Mouse (Mus musculus) neural tube, embryonic 12.5 days (tissue): ENCODE measurements around the gene Prox2. TPM values are rescaled to one million over a fixed set of nuclear protein-coding genes. Genes with fewer than 3 reads are reported as not detected.

Source experiments
- ATAC-seq: fragments of 200-750 bp; cut with Nextera tagmentation; 2 replicates; pipeline ENCODE4 v1.8.0; 2017; ENCODE audit warnings: low read depth, mild to moderate bottlenecking, moderate TSS enrichment, moderate library complexity; ENCODE audit not compliant: low FRiP score
- H3K27ac ChIP-seq: fragments of 300-500 bp; sonication (generic); 2 replicates; pipeline ENCODE4 v1.5.1; 2016
- H3K27me3 ChIP-seq: fragments of 300-500 bp; sonication (generic); replicated peaks from 2 replicates; pipeline ENCODE4 v1.6.1; 2016; ENCODE audit warnings: mild to moderate bottlenecking
- H3K36me3 ChIP-seq: fragments of 300-500 bp; sonication (generic); 2 replicates; pipeline ENCODE4 v1.6.1; 2016; ENCODE audit warnings: mild to moderate bottlenecking
- H3K4me1 ChIP-seq: fragments of 300-500 bp; sonication (generic); 2 replicates; pipeline ENCODE4 v1.6.1; 2016
- H3K4me2 ChIP-seq: fragments of 300-500 bp; sonication (generic); replicated peaks from 2 replicates; pipeline ENCODE4 v1.6.1; 2016; ENCODE audit warnings: mild to moderate bottlenecking
- H3K4me3 ChIP-seq: fragments of 300-500 bp; sonication (generic); 2 replicates; pipeline ENCODE4 v1.5.1; 2016
- H3K9ac ChIP-seq: fragments of 300-500 bp; sonication (generic); 2 replicates; pipeline ENCODE4 v1.6.1; 2016; ENCODE audit warnings: mild to moderate bottlenecking
- H3K9me3 ChIP-seq: fragments of 300-500 bp; sonication (generic); 2 replicates; pipeline ENCODE4 v1.6.1; 2016; ENCODE audit warnings: mild to moderate bottlenecking
- WGBS: fragments of 180-500 bp; shearing (Covaris S2); methylation state at CpG from one replicate; pipeline ENCODE4 v1.1.7; 2016; 5-methylcytosine and 5-hydroxymethylcytosine counted together
- polyA plus RNA-seq: library from polyadenylated mRNA; unstranded; fragments of >200 nt; fragmentation: Nextera tagmentation; extraction: Ambion mirVana; gene quantifications from 2 replicates; pipeline ENCODE4 v1.2.1, GENCODE M21; 2016

The Prox2 gene
- polyA plus RNA-seq, 1 experiment from 2014 or later, result 5.6 TPM

DNA sequence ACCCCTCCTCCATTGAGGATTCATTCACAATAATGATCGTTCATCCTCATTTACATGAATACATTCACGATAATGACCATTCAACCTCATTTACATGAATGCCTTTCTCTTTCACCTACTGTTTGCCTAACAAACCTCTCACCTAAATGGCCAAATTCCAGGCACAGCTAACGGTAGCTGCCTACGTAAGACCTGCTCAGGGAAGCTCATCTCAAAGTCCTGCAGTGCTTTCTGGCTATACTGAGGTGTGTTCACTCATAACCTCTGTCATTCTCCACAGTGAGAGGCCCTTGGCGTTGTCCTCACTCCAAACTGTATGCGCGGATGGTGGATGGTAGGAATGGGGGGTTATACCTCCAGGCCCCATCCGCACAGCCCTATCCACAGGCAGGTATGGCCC is 5.8 kb downstream of the Prox2 start:
- no peak overlapping the region for H3K4me3 ChIP-seq
- no peak overlapping the region for H3K9ac ChIP-seq
- peaks cover 16% of the 10 kb centered on the region for H3K4me1 ChIP-seq
- H3K27me3 ChIP-seq, result no peaks in the 10 kb centered on the region
- H3K36me3 ChIP-seq, result no peaks in the 10 kb centered on the region
- WGBS, result 83% methylated on average over 8 of the region's 8 CpGs
- no peak overlapping the region for H3K4me2 ChIP-seq
- ATAC-seq, result no peak
- H3K27ac ChIP-seq, result no peak overlapping the region
- H3K9me3 ChIP-seq, result no peaks in the 10 kb centered on the region

DNA sequence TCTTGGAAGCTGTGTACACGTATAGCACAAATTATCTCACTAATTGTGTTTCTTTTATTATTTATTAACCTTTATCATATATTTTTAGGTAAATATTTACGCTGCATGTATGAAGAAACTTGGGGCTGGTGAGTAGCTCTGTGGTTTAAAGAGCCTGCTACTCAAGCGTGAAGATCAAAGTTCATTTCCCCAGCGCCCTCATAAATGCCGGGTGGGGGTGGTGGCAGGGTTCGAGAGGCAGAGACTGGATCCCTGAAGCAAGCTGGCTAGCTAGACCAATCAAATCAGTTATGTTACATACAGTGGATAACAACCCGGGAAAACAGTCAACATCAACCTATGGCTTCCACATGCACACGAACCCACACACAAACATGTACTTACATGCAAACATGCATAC is 7.5 kb downstream of the Prox2 start:
- ATAC-seq, result no peak
- no peaks in the 10 kb centered on the region for H3K9me3 ChIP-seq
- no peaks in the 10 kb centered on the region for H3K36me3 ChIP-seq
- no peak overlapping the region for H3K27ac ChIP-seq
- H3K9ac ChIP-seq, result no peak overlapping the region
- no peaks in the 10 kb centered on the region for H3K27me3 ChIP-seq
- no peak overlapping the region for H3K4me3 ChIP-seq
- 77% methylated on average over 8 of the region's 8 CpGs for WGBS
- no peak overlapping the region for H3K4me2 ChIP-seq
- H3K4me1 ChIP-seq, result peaks cover 12% of the 10 kb centered on the region

DNA sequence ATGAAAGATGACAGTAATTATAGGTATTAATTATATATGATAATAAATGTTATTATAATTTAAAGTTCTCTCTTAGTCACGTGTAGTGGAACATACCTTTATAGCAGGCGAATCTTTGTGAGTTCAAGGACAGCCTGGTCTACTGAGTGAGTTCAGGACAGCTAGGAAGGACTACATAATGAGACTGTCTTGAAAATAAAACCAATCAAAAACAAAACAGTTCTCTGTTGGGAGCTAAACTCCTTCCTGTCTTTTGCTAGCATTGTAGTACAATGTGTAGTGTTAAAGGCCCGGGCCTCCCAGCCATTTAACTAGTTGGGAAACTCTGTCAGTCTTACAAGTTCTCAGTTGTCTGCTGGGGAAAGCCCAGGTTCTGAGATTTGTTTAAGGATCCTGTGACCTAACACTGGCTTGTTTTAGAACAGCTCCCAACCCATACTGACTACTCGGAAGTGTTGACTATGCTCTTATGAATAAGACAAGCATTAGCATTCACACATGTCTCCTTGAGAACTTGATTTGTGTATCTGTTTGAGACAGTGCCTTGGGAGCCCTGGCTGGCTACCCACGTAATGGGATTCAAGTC is 8.9 kb downstream of the Prox2 start:
- peaks cover 12% of the 10 kb centered on the region for H3K4me1 ChIP-seq
- 78% methylated on average over 5 of the region's 5 CpGs for WGBS
- H3K4me2 ChIP-seq, result no peak overlapping the region
- no peak for ATAC-seq
- no peaks in the 10 kb centered on the region for H3K36me3 ChIP-seq
- H3K4me3 ChIP-seq, result no peak overlapping the region
- no peaks in the 10 kb centered on the region for H3K27me3 ChIP-seq
- H3K27ac ChIP-seq, result no peak overlapping the region
- H3K9me3 ChIP-seq, result no peaks in the 10 kb centered on the region
- no peak overlapping the region for H3K9ac ChIP-seq

DNA sequence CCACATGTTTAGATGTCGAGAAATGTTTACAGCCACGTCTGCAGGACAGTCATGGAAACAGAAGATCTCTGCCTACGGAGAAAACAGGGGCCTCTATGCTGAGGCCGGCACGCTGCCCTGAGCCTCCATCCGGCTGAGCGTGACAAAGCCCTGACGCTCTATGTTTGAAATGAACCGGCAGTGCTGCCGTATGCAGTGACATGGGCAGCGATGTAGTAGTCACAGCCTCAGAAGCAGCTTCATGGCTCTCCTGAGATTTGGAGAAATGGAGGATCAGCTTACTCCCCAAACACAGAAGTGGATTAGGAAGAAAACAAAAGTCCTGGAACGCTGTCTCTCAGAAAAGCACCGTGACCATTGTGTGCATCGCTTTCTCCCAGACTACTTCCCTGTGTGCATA is 9.6 kb downstream of the Prox2 start:
- Histone ChIP-seq H3K27me3 (no peaks in the 10 kb centered on the region), H3K4me2 (no peak overlapping the region), H3K4me1 (peaks cover 7% of the 10 kb centered on the region; the same call in 1 of the 2 replicates), H3K9ac (no peak overlapping the region), H3K4me3 (no peak overlapping the region), H3K27ac (no peak overlapping the region), H3K36me3 (no peaks in the 10 kb centered on the region), H3K9me3 (no peaks in the 10 kb centered on the region)
- WGBS, result 57% methylated on average over 14 of the region's 14 CpGs
- no peak for ATAC-seq

DNA sequence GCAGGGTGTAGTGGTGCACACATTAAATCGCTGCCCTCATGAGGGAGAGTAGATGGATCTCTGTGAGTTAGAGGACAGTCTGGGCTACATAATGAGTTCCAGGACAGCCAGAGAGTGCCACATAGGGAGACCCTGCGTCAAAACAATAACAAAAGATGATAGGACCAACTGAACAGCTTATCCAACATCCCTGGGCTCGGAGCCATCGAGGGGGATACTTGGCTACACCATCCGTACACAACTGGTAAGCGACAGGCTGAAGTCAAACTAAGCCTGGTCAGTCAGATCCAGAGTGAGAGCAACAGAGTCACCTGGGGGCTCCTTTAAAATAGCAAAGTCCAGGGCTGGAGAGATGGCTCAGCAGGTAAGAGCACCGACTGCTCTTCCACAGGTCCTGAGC is 14.7 kb downstream of the Prox2 start:
- no peak for ATAC-seq
- WGBS, result 91% methylated on average over 7 of the region's 7 CpGs
- Histone ChIP-seq H3K4me3 (no peak overlapping the region), H3K36me3 (no peaks in the 10 kb centered on the region), H3K4me1 (peaks cover 4% of the 10 kb centered on the region; the same call in 1 of the 2 replicates), H3K27ac (no peak overlapping the region), H3K9ac (no peak overlapping the region), H3K27me3 (no peaks in the 10 kb centered on the region), H3K4me2 (no peak overlapping the region), H3K9me3 (no peaks in the 10 kb centered on the region)

DNA sequence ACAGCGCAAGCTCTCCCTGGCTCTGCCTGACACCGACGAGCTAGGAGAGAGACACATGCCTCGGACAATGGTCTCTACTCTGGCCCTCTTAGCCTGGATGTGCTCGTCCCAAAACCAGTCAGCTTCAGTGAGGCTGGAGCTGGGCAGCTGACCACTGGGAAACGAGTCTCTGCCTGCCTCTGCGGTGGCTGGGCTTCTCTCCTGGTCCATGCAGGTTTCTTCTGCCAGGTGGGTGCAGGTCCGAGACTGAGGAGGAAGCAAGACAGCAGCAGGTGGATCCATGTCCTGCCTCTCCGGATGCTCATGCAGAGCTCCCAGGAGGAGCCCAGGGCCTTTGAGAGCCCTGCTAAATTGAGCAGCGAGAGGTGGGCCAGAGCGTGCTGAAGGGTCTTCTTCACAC is 15.4 kb downstream of the Prox2 start:
- no peak overlapping the region for H3K9ac ChIP-seq
- H3K27ac ChIP-seq, result no peak overlapping the region
- H3K36me3 ChIP-seq, result no peaks in the 10 kb centered on the region
- no peak overlapping the region for H3K4me2 ChIP-seq
- no peaks in the 10 kb centered on the region for H3K9me3 ChIP-seq
- no peaks in the 10 kb centered on the region for H3K27me3 ChIP-seq
- no peak for ATAC-seq
- H3K4me3 ChIP-seq, result no peak overlapping the region
- WGBS, result 89% methylated on average over 11 of the region's 11 CpGs
- peaks cover 3% of the 10 kb centered on the region; the same call in 1 of the 2 replicates for H3K4me1 ChIP-seq

DNA sequence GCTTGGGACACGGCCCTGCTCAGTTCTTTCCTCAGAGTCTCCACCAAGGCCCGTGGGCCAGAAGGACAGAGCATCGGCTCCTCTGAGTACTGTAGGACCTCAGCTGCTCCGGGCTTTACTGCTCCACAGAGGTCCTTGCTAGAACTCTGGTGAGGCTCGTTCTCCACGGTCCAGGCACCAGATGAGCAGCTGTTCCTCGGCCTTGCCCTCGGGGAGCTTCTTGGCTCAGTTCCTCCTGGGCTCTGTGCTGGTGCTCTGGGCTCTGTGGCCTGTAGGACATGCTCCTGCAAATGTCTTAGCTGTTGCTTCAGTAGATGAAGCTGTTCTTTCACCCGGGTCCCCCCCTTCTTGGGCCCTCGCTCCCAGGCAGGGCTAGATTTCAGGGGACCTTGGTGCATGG is 15.9 kb downstream of the Prox2 start:
- Histone ChIP-seq H3K36me3 (no peaks in the 10 kb centered on the region), H3K27me3 (no peaks in the 10 kb centered on the region), H3K27ac (no peak overlapping the region), H3K4me3 (no peak overlapping the region), H3K4me1 (peaks cover 3% of the 10 kb centered on the region; the same call in 1 of the 2 replicates), H3K4me2 (no peak overlapping the region), H3K9me3 (no peaks in the 10 kb centered on the region), H3K9ac (no peak overlapping the region)
- WGBS, result 79% methylated on average over 10 of the region's 10 CpGs
- no peak for ATAC-seq

DNA sequence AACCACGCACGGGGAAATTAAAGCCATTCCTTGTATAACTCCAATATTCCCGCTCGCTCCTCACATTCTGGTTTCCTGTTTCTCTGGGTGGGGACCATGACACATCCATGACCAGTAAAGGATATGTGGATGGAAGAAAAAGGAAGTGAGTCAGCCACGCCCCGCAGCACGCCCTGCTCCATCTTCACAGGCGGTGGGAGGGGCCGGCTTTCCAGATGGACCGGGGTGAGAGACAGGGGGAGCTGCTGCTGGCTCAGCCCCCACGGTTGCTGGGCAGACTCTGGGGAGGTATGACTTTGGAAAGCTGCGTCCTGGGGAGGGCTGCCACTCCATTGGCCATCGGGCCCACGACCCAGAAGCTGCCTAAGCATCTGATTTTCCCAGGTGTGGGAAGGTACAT is 16.5 kb downstream of the Prox2 start:
- 39% methylated on average over 14 of the region's 14 CpGs for WGBS
- peaks cover 5% of the 10 kb centered on the region for H3K36me3 ChIP-seq
- H3K9ac ChIP-seq, result no peak overlapping the region
- peaks cover 3% of the 10 kb centered on the region; the same call in 1 of the 2 replicates for H3K4me1 ChIP-seq
- no peaks in the 10 kb centered on the region for H3K9me3 ChIP-seq
- no peak overlapping the region for H3K4me2 ChIP-seq
- no peaks in the 10 kb centered on the region for H3K27me3 ChIP-seq
- no peak overlapping the region for H3K27ac ChIP-seq
- ATAC-seq, result no peak
- no peak overlapping the region for H3K4me3 ChIP-seq

DNA sequence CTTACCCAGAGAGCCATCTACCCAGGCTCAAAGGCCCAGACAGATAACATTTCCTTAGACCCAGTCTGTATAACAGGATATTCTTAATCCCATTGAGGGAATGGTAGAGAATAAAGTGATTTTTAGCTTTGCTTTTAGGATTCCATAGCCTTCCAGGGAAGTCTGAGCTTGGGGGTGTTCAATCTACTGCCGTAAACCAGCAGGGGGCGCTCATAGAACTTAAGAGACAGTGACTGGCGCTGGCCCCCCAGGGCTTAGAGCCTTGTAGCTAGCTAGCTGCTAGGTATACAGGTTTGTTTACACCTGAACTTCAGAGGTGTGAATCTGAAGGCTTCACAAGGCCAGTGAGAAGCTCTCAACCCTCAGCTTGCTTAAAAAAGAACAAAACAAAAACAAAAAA is 18.3 kb downstream of the Prox2 start:
- Histone ChIP-seq H3K9ac (no peak overlapping the region), H3K4me1 (peaks cover 3% of the 10 kb centered on the region; the same call in 1 of the 2 replicates), H3K27ac (no peak overlapping the region), H3K27me3 (no peaks in the 10 kb centered on the region), H3K9me3 (no peaks in the 10 kb centered on the region), H3K4me3 (no peak overlapping the region), H3K4me2 (no peak overlapping the region), H3K36me3 (peaks cover 22% of the 10 kb centered on the region)
- WGBS, result 10% methylated on average over 3 of the region's 3 CpGs
- ATAC-seq, result no peak

DNA sequence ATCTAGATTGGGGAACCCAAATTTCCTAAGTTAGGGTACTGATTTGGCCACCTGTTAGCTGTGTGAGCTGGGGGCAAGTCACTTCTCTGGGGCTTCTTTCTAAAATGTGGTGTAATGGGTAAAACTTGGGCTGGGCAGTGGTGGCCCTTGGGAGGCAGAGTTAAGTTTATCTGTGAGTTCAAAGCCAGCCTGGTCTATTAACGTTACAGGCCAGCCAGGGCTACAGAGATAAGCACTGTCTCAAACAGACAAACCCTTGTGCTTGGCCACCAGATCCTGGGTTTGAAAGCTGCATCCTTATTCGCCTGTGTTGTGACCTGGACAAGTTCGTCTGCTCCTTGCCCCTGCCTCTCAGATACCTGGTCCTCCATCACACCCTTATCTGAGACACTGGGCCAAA is 19.4 kb downstream of the Prox2 start:
- Histone ChIP-seq H3K9me3 (no peaks in the 10 kb centered on the region), H3K4me3 (no peak overlapping the region), H3K9ac (no peak overlapping the region), H3K4me1 (peaks cover 3% of the 10 kb centered on the region; the same call in 1 of the 2 replicates), H3K4me2 (no peak overlapping the region), H3K27ac (no peak overlapping the region), H3K27me3 (no peaks in the 10 kb centered on the region), H3K36me3 (peaks cover 31% of the 10 kb centered on the region)
- ATAC-seq, result no peak
- 84% methylated on average over 3 of the region's 3 CpGs for WGBS

DNA sequence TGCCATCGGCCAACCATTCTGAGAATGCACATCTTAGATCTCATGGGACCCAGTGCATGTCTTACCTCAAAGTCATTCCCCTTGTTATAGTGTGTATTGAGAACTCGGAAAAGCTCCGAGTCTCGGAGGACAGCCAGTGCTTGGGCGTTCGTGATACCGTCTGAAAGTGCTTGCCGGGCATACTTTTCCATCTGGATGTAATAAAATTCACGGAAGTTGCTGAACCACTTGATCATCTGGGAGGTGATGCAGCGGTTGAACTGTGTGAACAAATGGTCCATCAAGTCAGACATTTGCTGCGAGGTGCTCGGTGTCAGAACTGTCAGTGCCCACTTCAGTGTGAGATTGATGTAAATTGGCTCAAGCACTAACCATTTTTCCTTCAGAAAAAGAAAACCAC is 22.7 kb downstream of the Prox2 start:
- H3K27me3 ChIP-seq, result no peaks in the 10 kb centered on the region
- no peaks in the 10 kb centered on the region for H3K4me1 ChIP-seq
- no peak overlapping the region for H3K9ac ChIP-seq
- H3K36me3 ChIP-seq, result peaks cover 31% of the 10 kb centered on the region
- H3K27ac ChIP-seq, result no peak overlapping the region
- H3K4me2 ChIP-seq, result no peak overlapping the region
- 82% methylated on average over 12 of the region's 12 CpGs for WGBS
- no peaks in the 10 kb centered on the region for H3K9me3 ChIP-seq
- ATAC-seq, result no peak
- no peak overlapping the region for H3K4me3 ChIP-seq

DNA sequence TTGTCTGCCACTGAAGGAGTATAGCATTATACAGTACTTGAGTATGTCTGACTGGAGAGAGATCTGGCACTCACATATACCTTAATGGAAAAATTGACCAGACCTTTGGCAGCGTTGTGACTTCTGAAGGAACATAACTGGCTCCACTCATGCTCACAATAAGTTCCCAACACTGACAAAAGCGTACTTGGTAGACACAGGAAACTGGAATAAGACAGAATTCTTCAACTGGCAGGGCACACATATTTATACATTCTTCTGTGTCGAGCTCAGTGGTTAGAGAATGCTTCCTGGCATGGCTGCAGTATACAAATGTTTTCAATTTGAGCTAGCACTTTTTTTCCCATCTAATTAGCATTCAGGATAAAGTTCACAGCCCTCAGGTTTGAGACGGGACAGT is 25.6 kb downstream of the Prox2 start:
- Histone ChIP-seq H3K4me2 (no peak overlapping the region), H3K9me3 (no peaks in the 10 kb centered on the region), H3K36me3 (peaks cover 31% of the 10 kb centered on the region), H3K27me3 (no peaks in the 10 kb centered on the region), H3K27ac (no peak overlapping the region), H3K9ac (no peak overlapping the region), H3K4me1 (no peaks in the 10 kb centered on the region), H3K4me3 (no peak overlapping the region)
- no peak for ATAC-seq
- 90% methylated on average over 4 of the region's 4 CpGs for WGBS

DNA sequence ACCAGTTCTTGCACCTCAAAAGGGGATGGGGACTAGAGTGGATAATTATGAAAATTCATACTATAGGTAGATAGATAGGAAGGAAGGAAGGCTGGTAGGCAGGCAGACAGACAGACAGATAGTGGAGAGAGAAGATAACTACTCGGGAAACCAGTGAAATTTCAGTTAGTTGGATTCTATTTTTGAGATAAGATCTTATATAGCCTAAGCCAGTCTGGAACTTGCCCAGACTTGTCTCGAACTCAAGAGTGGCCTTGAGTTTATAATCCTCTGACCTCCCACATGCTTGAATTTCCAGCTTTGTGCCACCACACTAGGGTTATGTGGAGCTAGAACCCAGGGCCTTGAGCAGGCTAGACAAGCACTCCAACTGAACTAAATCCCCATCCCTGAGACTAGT is 26.3 kb downstream of the Prox2 start:
- H3K4me3 ChIP-seq, result no peak overlapping the region
- 87% methylated on average over 2 of the region's 2 CpGs for WGBS

More for the DNA sequence above, 26.3 kb downstream of the Prox2 start:
- Histone ChIP-seq H3K9ac (no peak overlapping the region), H3K36me3 (peaks cover 28% of the 10 kb centered on the region), H3K9me3 (no peaks in the 10 kb centered on the region), H3K4me2 (no peak overlapping the region), H3K4me1 (no peaks in the 10 kb centered on the region), H3K27me3 (no peaks in the 10 kb centered on the region), H3K27ac (no peak overlapping the region)
- no peak for ATAC-seq
